Mouse (Mus musculus): ENCODE data around the gene Pitpnm1.
"Not testable (repeated sequence)": the region's sequence is repeated elsewhere in the genome, so short reads cannot be mapped to it uniquely, and the experiment has no call there.

Gene Pitpnm1

GRCm38 (mm10) chr19:4099837-4100717 lies at the start of gene Pitpnm1:
TSS of gene Pitpnm1 (plus strand) at chr19:4099998.
- peak; percentile 81 to 89 for DNase-seq

GRCm38 (mm10) chr19:4051016-4051415 lies 48.8 kb upstream of the Pitpnm1 start:
- peak in 1 of 2 experiments; percentile 36 for DNase-seq

- DNase-seq: peak; percentile 76 to 90
Observed at GRCm38 (mm10) chr19:4051741-4052515, 47.9 kb upstream of the Pitpnm1 start.

GRCm38 (mm10) chr19:4052516-4053030 lies 47.2 kb upstream of the Pitpnm1 start:
- DNase-seq: no peak

GRCm38 (mm10) chr19:4054613-4055012 lies 45.2 kb upstream of the Pitpnm1 start:
- DNase-seq: no peak

GRCm38 (mm10) chr19:4055216-4055946 lies 44.4 kb upstream of the Pitpnm1 start:
- DNase-seq: peak; percentile 82 to 85

GRCm38 (mm10) chr19:4055947-4056693 lies 43.7 kb upstream of the Pitpnm1 start:
- DNase-seq: peak; percentile 45 to 63

GRCm38 (mm10) chr19:4056727-4057126 lies 43.1 kb upstream of the Pitpnm1 start:
- DNase-seq: peak in 1 of 2 experiments; percentile 58

- DNase-seq: no peak
Observed at GRCm38 (mm10) chr19:4057389-4057788, 42.4 kb upstream of the Pitpnm1 start.

- DNase-seq: no peak
Observed at GRCm38 (mm10) chr19:4057962-4058361, 41.8 kb upstream of the Pitpnm1 start.

- no peak for DNase-seq
Observed at GRCm38 (mm10) chr19:4058581-4058980, 41.2 kb upstream of the Pitpnm1 start.

- DNase-seq: peak in 1 of 2 experiments; percentile 34
Observed at GRCm38 (mm10) chr19:4059069-4059740, 40.6 kb upstream of the Pitpnm1 start, which contains the start of gene Gstp3. TSS of gene Gstp3 (minus strand) at chr19:4059569.

GRCm38 (mm10) chr19:4060044-4060898 lies 39.5 kb upstream of the Pitpnm1 start:
- not testable (repeated sequence) for DNase-seq

GRCm38 (mm10) chr19:4060899-4061465 lies 38.8 kb upstream of the Pitpnm1 start:
- DNase-seq: no peak

- DNase-seq: not testable (repeated sequence)
Observed at GRCm38 (mm10) chr19:4063357-4063756, 36.4 kb upstream of the Pitpnm1 start.

- DNase-seq: not testable (repeated sequence)
Observed at GRCm38 (mm10) chr19:4064501-4064900, 35.3 kb upstream of the Pitpnm1 start.

GRCm38 (mm10) chr19:4066280-4066679 lies 33.5 kb upstream of the Pitpnm1 start:
- no peak for DNase-seq

GRCm38 (mm10) chr19:4066877-4067276 lies 32.9 kb upstream of the Pitpnm1 start:
- DNase-seq: no peak

GRCm38 (mm10) chr19:4068242-4068641 lies 31.6 kb upstream of the Pitpnm1 start:
- not testable (repeated sequence) for DNase-seq

Measured in kidney, postnatal 25 days (tissue).